Mouse (Mus musculus) kidney, adult 2 months (tissue): Measurements from ENCODE around the gene Frmd4b. TPM values are rescaled to one million over a fixed set of nuclear protein-coding genes. Genes with fewer than 3 reads are reported as not detected.

ENCODE experiments used
- DNase-seq: peaks from one replicate; pipeline ENCODE4 v3.0.0; 2021
- H3K27ac ChIP-seq: fragments of 200-500 bp; 2 replicates; pipeline ENCODE4 v1.5.1; 2012; ENCODE audit warnings: low read depth, low read length, control low read depth, inconsistent platforms; ENCODE audit not compliant: insufficient read depth
- H3K27me3 ChIP-seq: fragments of 200-500 bp; replicated peaks from 2 replicates; pipeline ENCODE4 v1.6.1; 2012; ENCODE audit warnings: mild to moderate bottlenecking, moderate library complexity, low read length, inconsistent platforms; ENCODE audit not compliant: control insufficient read depth, insufficient read depth
- H3K36me3 ChIP-seq: fragments of 200-500 bp; 2 replicates; pipeline ENCODE4 v1.6.1; 2012; ENCODE audit warnings: mild to moderate bottlenecking, moderate library complexity, low read length, inconsistent platforms; ENCODE audit not compliant: control insufficient read depth, insufficient read depth
- H3K4me1 ChIP-seq: fragments of 200-500 bp; 2 replicates; pipeline ENCODE4 v1.6.1; 2011; ENCODE audit warnings: low read length; ENCODE audit not compliant: control insufficient read depth, insufficient read depth
- H3K4me3 ChIP-seq: fragments of 200-500 bp; 2 replicates; pipeline ENCODE4 v1.5.1; 2011; ENCODE audit warnings: mild to moderate bottlenecking, low read depth, low read length, control low read depth; ENCODE audit not compliant: insufficient read depth
- CTCF ChIP-seq: fragments of 200-500 bp; conservative IDR thresholded peaks from 2 replicates; pipeline ENCODE4 v1.5.1; 2011; ENCODE audit warnings: low read depth, mild to moderate bottlenecking, control low read depth, low read length, moderate library complexity, mixed read lengths; ENCODE audit not compliant: insufficient read depth, insufficient read length
- POLR2A ChIP-seq: fragments of 200-500 bp; IDR thresholded peaks from one replicate; pipeline ENCODE4 v1.6.1; 2011; ENCODE audit warnings: low read depth, low read length, control low read depth
- WGBS: fragments of 180-500 bp; shearing (Covaris S2); methylation state at CpG from one replicate; pipeline ENCODE4 v1.1.7; 2018; 5-methylcytosine and 5-hydroxymethylcytosine counted together
- polyA plus RNA-seq: library from polyadenylated mRNA; depleted of rRNA; stranded (reverse); fragments of >200 nt; gene quantifications from 2 replicates; pipeline ENCODE4 v1.2.3, GENCODE M21; 2012

The Frmd4b gene
- polyA plus RNA-seq, 1 experiment, result 18.2 TPM

- H3K4me3 ChIP-seq, result peak overlapping the region; percentile 48
- WGBS, result 76% methylated on average over 10 of the region's 10 CpGs
- H3K4me1 ChIP-seq, result peaks cover 9% of the 10 kb centered on the region; the same call in 1 of the 2 replicates
- no peaks in the 10 kb centered on the region for H3K27me3 ChIP-seq
- TF ChIP-seq CTCF (no peak), POLR2A (no peak)
- peak overlapping the region; percentile 90 for H3K27ac ChIP-seq
- H3K36me3 ChIP-seq, result no peaks in the 10 kb centered on the region
- peak; percentile 80 for DNase-seq
Measured at GRCm38 (mm10) chr6:97509434-97509833, 107.9 kb downstream of the Frmd4b start.

GRCm38 (mm10) chr6:97508480-97508879 is 108.9 kb downstream of the Frmd4b start:
- no peak for DNase-seq
- no peak overlapping the region for H3K4me3 ChIP-seq
- no peaks in the 10 kb centered on the region for H3K36me3 ChIP-seq
- no peaks in the 10 kb centered on the region for H3K27me3 ChIP-seq
- 0 out of 2 replicates have a peak overlapping the region, but pooled peaks have one; percentile 53 for H3K27ac ChIP-seq
- no peak for TF ChIP-seq POLR2A
- no peak for TF ChIP-seq CTCF
- WGBS, result 91% methylated on average over 6 of the region's 6 CpGs
- H3K4me1 ChIP-seq, result peaks cover 9% of the 10 kb centered on the region; the same call in 1 of the 2 replicates

- no peak for DNase-seq
- peaks cover 9% of the 10 kb centered on the region; the same call in 1 of the 2 replicates for H3K4me1 ChIP-seq
- no peak overlapping the region for H3K4me3 ChIP-seq
- H3K27me3 ChIP-seq, result no peaks in the 10 kb centered on the region
- TF ChIP-seq CTCF (no peak), POLR2A (no peak)
- H3K27ac ChIP-seq, result no peak overlapping the region
- 90% methylated on average over 3 of the region's 3 CpGs for WGBS
- H3K36me3 ChIP-seq, result no peaks in the 10 kb centered on the region
Measured at GRCm38 (mm10) chr6:97507893-97508292, 109.4 kb downstream of the Frmd4b start.

GRCm38 (mm10) chr6:97506141-97506650 is 111.1 kb downstream of the Frmd4b start:
- WGBS, result 6% methylated on average over 15 of the region's 15 CpGs
- Histone ChIP-seq H3K27ac (no peak overlapping the region), H3K4me1 (peaks cover 5% of the 10 kb centered on the region; the same call in 1 of the 2 replicates), H3K4me3 (no peak overlapping the region), H3K27me3 (no peaks in the 10 kb centered on the region), H3K36me3 (no peaks in the 10 kb centered on the region)
- no peak for TF ChIP-seq POLR2A
- TF ChIP-seq CTCF, result no peak
- peak; percentile 96 for DNase-seq

- H3K27ac ChIP-seq, result no peak overlapping the region
- DNase-seq, result no peak
- whole genome bisulfite sequencing, result 72% methylated on average over 5 of the region's 5 CpGs
- peaks cover 3% of the 10 kb centered on the region; the same call in 1 of the 2 replicates for H3K4me1 ChIP-seq
- TF ChIP-seq CTCF (no peak), POLR2A (no peak)
- H3K36me3 ChIP-seq, result no peaks in the 10 kb centered on the region
- H3K27me3 ChIP-seq, result no peaks in the 10 kb centered on the region
- no peak overlapping the region for H3K4me3 ChIP-seq
Measured at GRCm38 (mm10) chr6:97504673-97505072, 112.7 kb downstream of the Frmd4b start.

- TF ChIP-seq CTCF (0 out of 2 replicates have a peak, but pooled peaks have one; percentile 29), POLR2A (no peak)
- Histone ChIP-seq H3K4me3 (no peak overlapping the region), H3K4me1 (no peaks in the 10 kb centered on the region), H3K27me3 (no peaks in the 10 kb centered on the region), H3K36me3 (no peaks in the 10 kb centered on the region), H3K27ac (no peak overlapping the region)
- DNase-seq, result peak; percentile 33
- WGBS, result 77% methylated on average over 7 of the region's 7 CpGs
Measured at GRCm38 (mm10) chr6:97501000-97501399, 116.3 kb downstream of the Frmd4b start.

GRCm38 (mm10) chr6:97500246-97500645 is 117.1 kb downstream of the Frmd4b start:
- Histone ChIP-seq H3K4me1 (no peaks in the 10 kb centered on the region), H3K4me3 (no peak overlapping the region), H3K27ac (no peak overlapping the region), H3K27me3 (no peaks in the 10 kb centered on the region), H3K36me3 (no peaks in the 10 kb centered on the region)
- DNase-seq, result no peak
- 91% methylated on average over 6 of the region's 6 CpGs for WGBS
- no peak for TF ChIP-seq POLR2A
